Mouse (Mus musculus) layer of hippocampus, adult 11-12 months (tissue): ENCODE results near the gene Ptprs.

Experiments used
- DNase-seq: peaks from one replicate; pipeline ENCODE4 v3.0.0; 2022; ENCODE audit warnings: low spot score

Ptprs gene

DNA sequence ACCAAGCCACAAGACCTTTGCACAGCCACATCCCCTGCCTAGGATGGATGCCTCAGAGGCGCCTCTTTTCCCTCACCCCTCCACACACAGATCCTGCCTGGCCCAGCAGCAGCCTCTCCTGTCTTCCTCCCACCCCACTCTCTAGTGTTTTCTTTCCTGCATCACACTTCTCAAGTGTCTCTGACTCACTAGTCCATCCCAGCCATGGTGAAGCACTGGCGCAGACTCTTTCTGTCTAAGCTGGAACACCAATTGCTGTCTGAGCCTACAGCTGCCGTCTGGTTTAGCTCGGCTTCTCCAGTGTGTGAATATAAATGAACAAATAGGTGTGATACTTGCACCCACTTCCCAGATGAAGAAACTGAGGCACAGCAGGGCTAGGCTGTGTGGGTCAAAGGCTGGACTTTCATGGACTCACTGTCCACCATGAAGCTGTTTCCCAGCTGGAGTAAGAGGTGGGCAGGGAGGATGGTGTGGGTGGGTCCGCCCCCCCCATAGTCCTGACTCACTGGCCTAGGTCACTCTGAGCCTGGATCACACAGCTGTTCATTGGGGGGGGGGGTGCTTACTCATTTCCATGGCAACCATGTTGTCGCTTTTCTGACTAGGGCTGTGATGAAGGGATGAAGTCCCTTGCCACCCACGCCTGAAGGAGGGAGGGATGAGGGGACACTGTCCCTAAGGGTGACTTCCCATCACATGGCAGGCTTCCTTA, 14.3 kb upstream of the Ptprs start:
- DNase-seq, result no peak

DNA sequence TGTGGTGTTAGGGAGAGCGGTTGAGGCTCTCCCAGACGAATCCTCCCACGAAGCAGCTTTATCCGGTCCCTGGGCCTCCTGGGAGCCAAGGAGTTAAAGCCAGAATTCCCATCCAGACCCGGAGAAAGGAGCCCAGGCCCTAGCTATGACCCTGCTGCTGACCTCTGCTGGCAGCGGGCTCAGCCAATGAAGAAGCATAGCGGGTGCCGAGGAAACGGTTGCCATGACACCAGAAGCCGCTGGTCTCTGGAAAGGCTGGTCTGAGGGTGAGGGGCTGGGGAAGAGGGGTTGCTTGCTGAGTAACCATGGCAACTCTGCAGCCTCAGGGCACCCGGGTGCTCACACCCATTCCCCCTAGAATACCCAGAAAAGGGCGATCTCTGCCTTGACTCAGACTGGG, 11.7 kb upstream of the Ptprs start:
- no peak for DNase-seq

DNA sequence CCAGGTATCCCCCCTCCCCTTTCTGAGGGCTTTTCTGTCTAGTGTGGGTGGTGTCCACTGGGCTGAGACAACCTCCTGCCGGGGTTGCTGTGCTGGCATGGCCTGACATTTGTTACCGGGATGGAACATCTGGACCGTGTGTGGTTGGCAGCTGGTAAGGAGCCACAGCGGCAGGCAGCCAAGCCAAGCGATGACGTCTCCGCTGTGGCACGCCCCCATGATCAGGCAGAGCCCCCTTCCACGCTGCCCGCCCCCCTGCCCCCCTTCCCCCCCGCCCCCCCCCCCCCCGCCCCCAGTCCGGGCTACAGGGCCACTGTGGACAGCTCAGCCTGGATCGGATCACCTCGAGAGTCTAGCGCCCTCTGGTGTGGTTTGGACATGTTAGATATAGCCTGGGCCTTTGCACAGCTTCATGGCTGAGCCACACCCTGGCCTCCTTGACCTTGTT, 11.2 kb upstream of the Ptprs start:
- no peak for DNase-seq

DNA sequence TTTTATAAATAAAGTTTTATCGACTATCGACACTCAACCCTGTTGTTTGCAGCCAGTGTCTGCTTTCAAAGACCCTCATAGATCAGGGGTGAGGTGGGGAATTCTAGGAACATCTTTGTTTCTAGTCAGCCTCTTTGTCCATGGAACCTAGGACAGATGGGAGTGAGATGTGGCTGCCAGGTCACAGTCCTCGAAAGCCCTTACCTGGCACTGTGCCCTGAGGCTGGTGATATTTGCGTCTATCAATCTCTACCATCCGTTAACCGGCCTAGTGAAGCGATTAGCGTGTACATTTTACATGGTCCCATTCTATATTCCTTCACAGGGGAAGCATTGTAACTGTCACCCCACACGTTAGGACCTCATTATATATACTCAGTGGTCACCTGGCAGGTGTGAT, 9.6 kb upstream of the Ptprs start:
- DNase-seq, result no peak

DNA sequence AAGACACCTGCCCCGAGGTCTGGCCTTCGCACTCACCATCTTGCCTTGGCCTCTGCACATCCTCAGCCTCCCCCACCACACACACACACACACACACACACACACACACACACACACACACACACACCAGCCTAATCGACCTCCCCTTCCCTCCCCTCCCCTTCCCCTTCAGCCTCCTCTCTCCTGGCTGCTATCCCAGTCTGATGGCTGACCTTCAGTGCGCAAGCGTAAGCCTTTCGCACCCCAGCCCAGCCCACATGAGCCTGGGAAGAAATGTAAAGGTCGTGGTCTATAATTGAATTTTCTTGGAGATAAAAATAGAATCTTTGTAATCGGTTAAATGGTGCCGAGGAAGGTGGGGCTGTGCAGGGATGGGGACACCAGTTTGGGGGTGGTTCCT, 8.8 kb upstream of the Ptprs start:
- no peak for DNase-seq

DNA sequence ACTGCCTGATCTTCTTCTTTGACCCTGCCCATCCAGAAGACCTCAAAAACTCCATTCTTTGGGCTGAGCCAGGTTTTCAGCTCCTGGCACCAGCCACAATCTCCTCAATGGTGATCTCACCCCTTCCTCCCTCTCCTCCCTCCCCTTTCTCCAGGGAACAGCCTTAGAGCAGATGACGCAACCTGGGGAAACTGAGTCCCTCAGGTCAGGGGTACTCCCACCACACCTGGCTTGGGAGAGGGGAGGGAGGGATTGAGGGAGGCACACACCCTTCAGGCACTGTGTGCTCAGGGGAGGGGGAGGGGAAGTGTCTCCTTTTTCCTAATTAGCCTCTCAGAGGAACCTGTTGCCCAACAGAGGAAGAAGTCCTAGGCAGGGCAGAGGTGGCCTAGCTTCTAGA, 6.4 kb upstream of the Ptprs start:
- no peak for DNase-seq

DNA sequence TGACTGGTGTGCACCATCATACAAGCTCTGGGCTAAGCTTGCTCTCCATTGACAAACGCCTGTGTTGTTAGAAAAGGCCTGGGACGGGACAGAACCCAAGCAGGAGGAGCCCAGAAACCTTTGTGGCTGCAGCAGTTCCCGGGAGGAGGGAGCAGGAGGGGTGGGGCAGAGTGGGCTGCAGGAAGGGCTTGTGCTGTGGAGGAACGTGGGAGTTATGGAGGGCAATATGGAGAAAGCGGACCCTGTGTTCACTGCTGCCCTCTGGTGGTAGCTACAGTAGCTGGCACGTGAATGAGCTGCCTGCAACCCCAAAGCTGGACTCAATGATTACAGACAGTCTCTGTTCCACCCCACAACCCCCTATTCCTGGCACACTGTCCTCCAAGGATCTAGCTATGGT, 3.1 kb upstream of the Ptprs start:
- DNase-seq, result peak; percentile 84

DNA sequence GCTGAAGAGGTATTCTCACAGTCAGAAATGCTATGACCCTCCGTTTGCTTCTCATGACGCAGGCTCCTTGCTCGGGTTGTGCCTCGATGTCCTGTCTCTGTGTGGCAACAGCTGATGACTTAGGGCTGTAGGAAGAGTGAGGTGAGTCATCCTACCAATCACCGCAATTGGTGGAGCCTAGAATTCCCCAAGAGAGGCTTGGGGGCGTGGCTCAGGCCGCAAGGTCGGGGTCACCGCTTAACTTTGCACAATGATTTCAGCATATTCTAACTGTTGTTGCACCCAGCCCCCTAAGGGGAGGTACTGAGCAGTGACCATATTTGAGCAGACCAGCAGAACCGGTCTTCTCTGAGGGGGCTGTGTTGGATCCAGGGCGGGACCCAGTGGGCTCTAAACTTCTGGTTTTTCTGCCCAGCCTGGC, 1.9 kb upstream of the Ptprs start:
- DNase-seq, result no peak

DNA sequence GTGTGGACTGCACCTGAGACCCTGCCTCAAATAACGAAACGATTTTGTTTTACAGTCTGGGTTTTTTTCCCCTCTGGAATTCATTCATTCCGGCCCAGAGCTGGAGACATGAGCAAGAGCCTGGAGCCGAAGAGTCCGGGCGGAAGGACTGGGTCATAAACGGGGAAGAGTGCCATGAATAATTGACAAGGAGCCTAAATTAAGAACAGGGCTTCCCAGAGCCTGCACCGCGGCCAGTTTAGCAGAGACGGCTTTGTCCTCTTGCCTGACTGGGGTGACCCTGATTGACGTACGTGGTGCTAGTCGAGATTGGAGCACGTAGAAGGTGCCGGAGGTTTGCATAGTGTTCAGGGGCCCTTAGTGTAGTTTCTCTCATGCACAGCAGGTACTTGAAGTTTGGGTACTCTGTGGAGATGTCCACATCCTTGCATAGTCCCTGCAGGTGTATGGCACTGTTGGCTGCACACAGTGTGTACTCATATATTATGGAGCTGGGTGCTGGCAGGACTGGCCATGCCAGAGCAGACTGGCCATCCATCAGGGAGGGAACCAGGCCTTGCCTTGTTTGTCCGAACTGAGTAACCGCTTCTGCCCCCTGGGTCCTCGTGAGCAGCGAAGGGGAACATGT, 1.0 kb upstream of the Ptprs start:
- DNase-seq, result no peak

DNA sequence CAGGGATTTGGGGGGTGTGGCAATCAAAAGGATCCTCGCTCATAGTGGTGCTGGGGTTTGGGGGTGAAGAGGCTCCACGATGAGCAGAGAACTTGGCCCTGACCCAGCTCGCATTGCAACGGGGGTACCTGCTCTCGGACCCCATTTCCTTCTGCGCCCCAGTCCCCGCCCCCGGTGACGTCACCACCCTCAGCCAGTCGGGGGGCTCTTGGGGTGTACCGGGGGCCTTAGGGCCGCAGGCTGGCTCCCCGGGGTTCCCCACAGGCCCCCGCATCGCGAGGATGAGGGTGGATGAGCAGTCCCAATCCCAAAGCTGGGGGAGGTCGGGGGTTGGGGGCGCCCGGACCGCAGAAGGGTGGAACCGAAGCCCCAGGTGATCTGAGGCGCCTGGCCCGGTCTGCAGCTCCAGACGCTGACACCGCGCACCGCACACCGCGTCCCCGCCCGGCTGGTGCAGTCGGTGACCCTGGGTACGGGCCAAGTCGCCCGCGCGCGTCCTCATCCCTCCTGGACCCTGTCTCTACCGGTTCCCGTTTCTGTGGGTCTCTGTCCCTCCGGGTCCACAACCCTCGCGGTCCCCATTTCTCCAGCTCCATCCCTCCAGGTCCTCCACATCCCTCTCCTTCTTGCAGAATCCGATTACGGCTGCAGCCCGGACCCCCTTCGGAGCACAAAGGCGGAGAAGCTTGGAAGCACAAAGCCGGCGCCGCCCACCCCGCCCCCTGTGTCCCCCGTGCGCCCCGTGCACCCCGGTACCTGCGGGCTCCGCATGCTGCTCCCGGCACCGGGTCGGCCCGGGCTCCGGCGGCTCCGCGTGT, 490 bp downstream of the Ptprs start:
- peak; percentile 66 for DNase-seq

DNA sequence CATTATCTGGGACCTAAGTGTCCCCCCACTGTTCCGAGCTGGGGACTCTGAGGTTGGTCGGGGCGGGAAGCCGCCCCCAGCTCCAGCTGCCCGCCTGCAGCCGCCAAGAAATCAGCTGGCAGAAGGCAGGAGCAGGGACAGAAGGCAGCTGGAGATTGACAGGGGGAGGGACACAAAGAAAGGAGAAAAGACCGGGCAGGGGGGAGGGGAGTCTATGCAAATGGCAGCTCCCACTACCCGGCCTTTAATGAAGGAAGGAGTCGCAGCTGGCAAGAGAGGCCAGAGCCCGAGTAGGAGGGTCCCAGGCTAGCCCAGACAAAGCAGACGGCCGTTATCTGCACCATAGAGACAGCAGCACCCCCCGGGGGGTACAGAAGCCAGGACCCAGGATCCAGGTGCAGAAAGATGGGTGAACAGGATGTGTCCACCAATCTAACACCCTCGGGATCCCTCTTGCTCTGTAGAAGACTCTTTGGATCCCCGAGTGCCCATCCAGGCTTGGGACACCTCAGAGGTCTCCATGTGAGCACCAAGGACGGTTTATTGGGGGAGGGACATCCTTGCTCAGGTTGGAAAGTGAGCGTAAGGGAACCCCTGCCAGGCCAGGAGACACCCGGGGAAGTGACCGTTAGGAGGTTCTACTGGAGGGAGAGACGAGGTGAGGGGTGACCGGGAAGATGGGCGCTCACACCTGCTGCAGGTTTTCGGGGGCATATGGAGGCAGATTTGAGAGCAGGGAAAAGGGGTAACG, 1.3 kb downstream of the Ptprs start:
- DNase-seq, result peak; percentile 78

DNA sequence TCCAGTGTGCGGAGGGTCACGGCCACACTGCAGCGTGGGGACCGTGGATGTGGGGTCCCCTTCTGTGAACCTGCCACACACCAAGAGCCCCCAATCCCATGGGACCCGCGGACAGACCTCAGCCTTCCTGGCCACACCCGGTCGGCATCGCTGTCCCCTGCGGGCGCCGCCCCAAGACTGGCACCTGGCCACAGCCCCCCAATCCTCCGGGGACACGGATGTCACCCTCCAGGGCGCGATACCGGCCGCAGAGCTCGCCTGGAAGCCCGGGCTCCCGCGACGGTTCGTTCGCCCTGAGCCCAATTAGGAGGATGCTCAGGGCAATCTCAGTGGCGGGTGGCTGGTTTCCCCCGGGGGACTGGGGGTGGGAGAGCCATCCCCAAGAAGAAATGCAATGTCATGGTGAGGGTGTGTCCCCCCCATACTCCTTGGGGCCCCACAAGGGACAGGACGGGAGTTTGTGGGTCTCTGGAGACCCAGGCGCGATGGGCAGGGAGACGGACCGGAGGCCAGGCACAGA, 1.9 kb downstream of the Ptprs start:
- no peak for DNase-seq

DNA sequence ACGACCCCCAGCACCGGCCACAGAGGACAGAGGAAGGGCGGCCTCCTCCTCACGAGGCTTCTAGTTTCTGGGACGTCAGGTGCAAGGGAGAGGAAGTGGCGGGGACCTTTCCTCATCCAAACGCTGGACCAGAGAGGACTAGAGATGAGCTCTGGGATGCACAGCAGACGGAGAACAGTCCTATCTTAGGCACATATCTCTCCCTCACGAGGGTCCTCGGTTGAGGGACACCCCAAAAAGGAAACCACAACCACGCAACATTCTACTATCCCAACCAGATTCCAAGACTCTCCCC, 2.7 kb downstream of the Ptprs start:
- DNase-seq, result no peak

DNA sequence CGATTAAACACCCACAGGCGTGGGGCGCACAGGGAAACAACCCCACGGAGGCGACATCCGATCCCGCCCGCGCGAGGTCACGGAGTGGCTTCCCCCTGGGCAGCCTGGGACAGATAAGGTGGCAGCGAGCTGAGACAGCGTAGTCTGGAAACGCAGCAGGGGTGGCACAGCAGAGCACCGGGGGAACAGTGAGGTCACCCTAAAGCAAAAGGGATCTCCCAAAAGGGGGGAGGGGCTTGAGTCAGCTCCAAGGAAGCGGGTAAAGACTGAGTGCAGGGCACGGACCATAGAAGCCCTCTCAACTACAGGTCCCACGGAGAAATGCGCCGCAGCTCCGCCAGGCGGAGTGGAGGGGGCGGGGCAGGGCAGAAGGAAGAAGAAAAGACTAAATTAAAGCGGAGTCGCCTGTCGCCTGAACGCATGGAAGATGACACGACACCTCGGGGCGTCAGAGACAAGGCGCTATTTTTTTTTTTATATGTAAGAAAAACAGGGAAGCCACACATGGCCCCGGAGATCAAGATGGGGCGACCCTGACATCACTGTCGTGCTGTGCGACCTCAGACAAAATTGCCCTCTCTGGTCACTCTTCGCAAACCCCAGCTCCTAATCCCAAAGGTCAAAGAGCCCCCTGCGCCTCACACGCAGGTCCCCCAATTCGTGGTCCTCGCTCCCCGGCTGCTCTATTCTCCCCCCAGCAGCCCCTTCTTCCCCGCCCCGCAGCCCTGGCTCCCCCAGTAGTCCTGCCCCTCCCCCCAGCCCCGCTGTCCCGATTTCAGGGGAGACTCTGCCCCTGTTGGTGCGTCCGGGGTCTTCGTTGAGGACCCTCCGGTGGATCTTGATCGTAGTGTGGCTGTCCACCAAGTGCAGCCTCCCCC, 3.3 kb downstream of the Ptprs start:
- peak; percentile 56 for DNase-seq

DNA sequence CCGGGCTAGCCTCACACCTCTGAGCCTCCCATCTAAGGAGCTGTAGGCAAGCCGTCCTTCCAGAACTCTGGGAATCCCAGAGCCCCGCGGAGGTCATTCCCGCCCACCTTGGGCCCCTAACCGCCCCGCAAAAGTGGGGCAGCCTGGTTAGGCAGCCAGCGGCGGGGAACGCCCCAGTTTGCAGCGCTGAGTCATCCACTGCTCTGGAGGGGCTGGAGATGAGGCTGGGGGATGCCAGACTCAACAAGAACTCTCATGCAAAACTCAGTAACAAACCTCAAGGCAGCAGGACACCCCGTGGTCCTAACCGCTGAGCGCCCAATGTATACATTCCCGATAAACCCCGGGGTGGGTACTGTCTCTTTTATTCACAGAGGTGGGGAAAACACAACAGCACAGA, 4.2 kb downstream of the Ptprs start:
- no peak for DNase-seq

DNA sequence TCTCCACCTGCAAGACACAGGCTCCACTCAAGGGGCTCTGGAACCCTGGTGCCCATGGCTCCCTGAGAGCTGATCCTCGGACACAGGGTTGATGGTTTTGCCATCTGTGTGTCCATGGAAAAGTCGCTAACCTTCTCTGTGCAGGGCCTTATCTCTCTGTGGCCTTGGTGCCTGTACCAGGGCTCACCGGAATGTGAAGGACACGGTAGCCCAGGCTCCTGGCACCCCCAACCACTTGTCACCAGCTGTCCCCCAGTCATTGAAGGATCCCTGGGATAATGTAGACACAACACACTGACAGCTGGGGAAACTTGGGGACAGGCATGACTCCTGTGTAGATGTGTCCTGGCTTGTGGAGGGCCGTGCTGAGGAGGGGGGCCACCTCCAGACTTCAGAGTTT, 5.1 kb downstream of the Ptprs start:
- no peak for DNase-seq

DNA sequence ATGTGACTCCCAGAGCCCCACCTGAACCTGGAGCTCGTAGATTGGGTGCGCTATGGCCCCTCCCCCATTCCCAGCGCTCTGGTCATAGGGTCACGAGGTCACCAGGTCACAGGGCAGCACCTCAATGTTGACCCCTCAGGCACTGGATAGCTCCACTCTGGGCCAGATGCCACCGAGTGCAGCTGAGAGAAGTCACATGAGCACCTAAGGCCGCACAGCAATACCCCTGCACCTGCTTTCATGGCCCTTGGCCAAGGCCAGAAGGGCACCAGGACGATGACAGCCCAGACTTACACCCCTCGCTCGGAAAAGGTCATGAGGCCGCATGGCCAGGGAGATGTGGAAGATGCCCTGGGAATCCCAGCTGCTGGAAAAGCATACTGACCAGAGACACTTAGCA, 5.7 kb downstream of the Ptprs start:
- no peak for DNase-seq

DNA sequence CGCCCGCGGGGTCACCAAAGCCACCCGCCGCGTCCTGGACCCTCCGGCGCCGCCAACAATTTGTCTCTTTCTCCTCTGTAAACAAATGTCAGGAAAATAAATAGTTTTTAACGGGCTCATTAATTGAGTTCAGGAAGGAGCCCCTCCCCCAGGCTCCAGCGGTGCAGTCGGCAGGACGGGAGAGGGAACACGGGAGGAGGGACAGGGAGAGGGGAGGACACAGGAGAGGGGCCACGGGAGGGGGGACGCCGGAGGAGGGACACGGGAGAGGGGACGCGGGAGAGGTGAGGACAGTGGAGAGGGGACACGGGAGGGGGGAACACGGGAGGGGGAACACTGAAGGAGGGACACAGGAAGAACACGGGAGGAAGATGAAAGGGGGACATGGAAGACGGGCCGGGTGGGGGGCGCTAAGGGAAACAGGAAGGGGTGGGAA, 6.3 kb downstream of the Ptprs start:
- DNase-seq, result no peak

DNA sequence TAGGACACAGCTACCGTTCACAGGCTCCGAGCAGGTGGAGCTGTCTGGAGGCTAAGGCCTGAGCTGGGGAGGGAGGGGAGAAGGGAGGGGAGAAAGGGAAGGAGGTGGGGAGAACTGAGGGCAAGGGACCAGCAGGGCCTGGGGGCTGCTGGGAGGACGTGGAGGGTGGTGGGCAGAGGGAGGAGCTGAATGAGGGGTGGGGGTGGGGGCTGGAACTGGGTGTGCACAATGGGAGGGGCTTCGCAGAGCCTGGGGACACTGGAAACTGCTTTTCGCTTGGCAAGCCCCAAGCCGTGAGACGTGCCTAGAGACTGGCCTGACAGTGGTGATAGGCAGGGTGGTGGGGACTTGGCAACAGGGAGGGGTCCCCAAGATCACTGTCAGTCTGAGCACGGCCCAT, 7.0 kb downstream of the Ptprs start:
- DNase-seq, result no peak

DNA sequence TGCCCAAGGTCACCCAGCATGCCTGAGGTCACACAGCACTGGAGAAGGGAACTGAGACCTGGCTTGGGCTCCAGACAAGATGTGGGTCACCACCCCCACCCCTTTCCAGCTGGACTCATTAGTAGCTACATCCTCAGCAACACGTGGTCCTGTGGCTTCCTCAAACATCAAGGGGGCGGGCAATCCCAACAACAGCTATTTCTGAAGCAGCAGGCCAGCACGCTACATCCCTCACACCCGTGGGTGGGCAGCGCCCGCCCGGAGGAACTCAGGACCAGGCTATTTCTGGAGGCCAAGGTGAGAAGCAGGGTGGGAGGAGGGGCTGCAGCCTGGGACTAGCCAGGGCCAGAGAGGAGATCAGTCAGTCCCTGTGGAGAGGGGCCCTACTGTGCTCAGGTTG, 7.4 kb downstream of the Ptprs start:
- peak; percentile 64 for DNase-seq

DNA sequence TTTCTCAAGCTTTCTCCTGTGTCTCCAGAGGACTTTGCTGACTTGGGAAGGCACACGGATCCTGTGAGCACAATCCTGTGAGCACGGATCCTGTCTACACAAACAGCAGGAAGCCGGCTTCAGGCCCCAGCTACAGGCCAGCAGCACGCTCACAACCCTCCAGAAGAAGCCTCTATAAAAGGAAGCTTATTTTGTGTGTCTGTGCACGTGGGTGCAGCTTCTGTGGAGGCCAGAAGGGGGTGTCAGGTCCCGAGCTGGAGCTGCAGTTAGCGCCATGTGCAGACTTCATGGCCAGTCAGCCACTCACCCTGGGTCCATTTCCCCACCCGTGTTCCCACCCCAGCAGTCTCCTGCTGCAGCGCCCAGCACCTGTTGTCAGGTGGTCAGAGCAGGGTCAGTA, 7.9 kb downstream of the Ptprs start:
- no peak for DNase-seq
